Mouse (Mus musculus): ENCODE results near the gene Mgat4c.

DNA sequence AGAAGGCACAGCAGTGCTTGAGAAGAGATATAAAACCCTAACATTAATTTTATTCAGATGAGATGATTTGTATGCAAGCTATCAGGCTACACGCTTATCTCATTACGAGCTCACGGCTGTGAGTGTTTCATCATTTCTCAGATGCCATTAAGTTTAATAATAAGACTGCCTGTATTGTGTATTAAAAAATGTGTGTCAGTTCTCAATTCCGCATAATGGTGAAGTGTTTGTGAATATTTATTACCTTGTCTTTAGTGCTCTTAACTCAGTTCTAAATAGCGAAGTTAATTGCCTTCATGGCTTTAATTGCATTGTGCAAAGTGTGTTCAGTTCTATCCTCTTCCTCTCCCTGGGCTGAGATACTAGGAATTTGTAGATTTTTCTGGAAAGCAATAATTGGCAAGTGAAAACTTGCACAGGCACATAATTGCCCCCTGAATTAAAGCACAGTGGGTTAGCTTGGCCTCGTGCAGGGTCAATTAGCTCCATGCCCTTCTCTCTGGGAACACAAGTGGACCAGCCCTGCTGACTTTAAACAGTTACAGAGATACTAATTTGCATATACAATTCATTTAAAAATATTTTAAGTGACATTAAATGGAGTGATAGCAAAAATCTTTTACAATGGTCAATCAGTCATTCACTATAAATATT, 557.4 kb downstream of the Mgat4c start:
- TF ChIP-seq POLR2AphosphoS2 (IDR thresholded peaks at IDR 0.05; ENCODE audit: insufficient read length, low read depth) (no peak), POLR2A (IDR thresholded peaks at IDR 0.05; ENCODE audit: insufficient read length, low read depth) (no peak), MYOG (IDR thresholded peaks at IDR 0.05; ENCODE audit: control insufficient read depth in 1 of 3, insufficient read depth in 1 of 3, insufficient read length in 2 of 3, low read depth in 2 of 3) (no peak), TCF3 (IDR thresholded peaks at IDR 0.05; ENCODE audit: insufficient read length, low read depth) (no peak), MYOD1 (IDR thresholded peaks at IDR 0.05; ENCODE audit: control insufficient read depth in 1 of 3, insufficient read length in 2 of 3, low read depth in 2 of 3) (no peak), CEBPB (IDR thresholded peaks at IDR 0.05; ENCODE audit: insufficient read depth, poor library complexity, severe bottlenecking) (no peak)

Measured in myocyte (in vitro differentiated cells).